Mouse (Mus musculus): ENCODE measurements at regions not wholly inside any gene's neighbourhood (a gene's known extent, or its start where the extent isn't known, plus 50 kb on each side); places are given as distances from the start of the nearest gene placed in this dataset.

DNA sequence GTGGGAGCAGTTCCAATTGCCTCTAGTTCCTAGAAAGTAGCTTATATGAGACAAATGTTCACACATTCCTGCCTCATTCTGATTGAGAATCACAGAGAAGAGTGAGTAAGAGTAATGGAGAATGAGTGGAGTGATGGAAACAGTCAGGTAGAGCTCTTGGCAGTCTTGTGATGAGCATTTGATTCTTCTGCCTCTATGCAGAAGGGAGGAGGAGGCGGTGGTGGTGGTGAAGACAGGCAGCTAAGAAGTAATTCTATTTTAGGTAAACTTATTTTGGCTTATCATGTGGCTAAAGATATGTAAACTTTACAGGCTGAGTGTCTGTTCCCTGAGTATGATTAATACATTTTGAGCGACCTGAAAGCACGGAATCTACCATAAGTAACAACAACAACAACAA is 203.6 kb upstream of the Snx7 start:
- no peak for TF ChIP-seq ZC3H11A (IDR thresholded peaks at IDR 0.05; ENCODE audit: low read depth, low read length)
- no peak for TF ChIP-seq MYC (IDR thresholded peaks at IDR 0.05; ENCODE audit: low read depth, low read length)
- no peak for TF ChIP-seq USF1 (IDR thresholded peaks at IDR 0.05; ENCODE audit: low read depth, low read length)
- TF ChIP-seq MAX (IDR thresholded peaks at IDR 0.05; ENCODE audit: low read length): no peak
- no peak for TF ChIP-seq EP300 (IDR thresholded peaks at IDR 0.05; ENCODE audit: low read depth in 1 of 2, low read length in 2 of 2)
- no peak for TF ChIP-seq CTCF (IDR thresholded peaks at IDR 0.05 in 2 of 3, conservative IDR thresholded peaks at IDR 0.05 in 1 of 3; ENCODE audit: control insufficient read depth in 1 of 3, insufficient read depth in 1 of 3, low read depth in 2 of 3, low read length in 3 of 3, poor library complexity in 1 of 3, severe bottlenecking in 1 of 3)

All from MEL (cell line).